Mouse (Mus musculus) embryonic fibroblast, embryonic 13.5 days (primary cell): Measurements from ENCODE around the gene Spib.

Experiments
- CTCF ChIP-seq: IDR thresholded peaks from 2 replicates; pipeline ENCODE4 v1.5.1; 2011; ENCODE audit warnings: mild to moderate bottlenecking, control low read depth, low read length, moderate library complexity, borderline replicate concordance; ENCODE audit not compliant: insufficient read depth
- POLR2A ChIP-seq: IDR thresholded peaks from 2 replicates; pipeline ENCODE4 v1.6.1; 2011; ENCODE audit warnings: low read depth, mild to moderate bottlenecking, control low read depth, low read length, moderate library complexity

GRCm38 (mm10) chr7:44534656-44535441 is 3.0 kb upstream of the Spib start:
- TF ChIP-seq CTCF (no peak), POLR2A (no peak)
